Mouse (Mus musculus): ENCODE measurements at regions not wholly inside any gene's neighbourhood (a gene's known extent, or its start where the extent isn't known, plus 50 kb on each side); places are given as distances from the start of the nearest gene placed in this dataset.

DNA sequence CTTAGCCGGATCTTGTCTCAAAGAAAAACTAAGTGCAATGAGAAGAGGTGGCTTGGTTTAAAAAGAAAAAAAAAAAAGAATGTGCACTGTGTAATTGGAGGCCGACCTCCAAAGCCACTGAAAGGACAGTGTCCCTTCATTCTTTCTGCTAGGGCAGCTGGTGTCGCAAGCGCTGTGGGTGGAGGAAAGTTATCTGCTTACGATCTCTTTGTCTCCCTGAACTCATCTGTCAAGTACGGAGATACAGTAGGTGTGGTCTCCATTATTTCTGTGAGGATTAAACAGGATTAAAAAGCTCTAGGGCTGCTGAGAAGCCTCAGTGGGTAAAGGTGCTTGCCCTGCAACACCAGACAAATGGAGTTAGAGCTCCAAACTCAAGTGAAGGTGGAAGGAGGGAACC, 126.6 kb upstream of the Jarid2 start:
- no peak for ATAC-seq (replicated peaks; ENCODE audit: insufficient number of reproducible peaks, low FRiP score, low TSS enrichment)
- Histone ChIP-seq H3K9ac (ENCODE audit: low read depth, low read length) (no peak overlapping the region), H3K27ac (ENCODE audit: low read depth, low read length) (no peak overlapping the region), H3K4me1 (ENCODE audit: control insufficient read depth, insufficient read depth, low read length) (0 out of 2 replicates have a peak, but pooled peaks cover 4% of the 10 kb centered on the region), H3K4me3 (ENCODE audit: low read depth, low read length) (no peak overlapping the region), H3K27me3 (ENCODE audit: control insufficient read depth, insufficient read depth, low read length) (no peaks in the 10 kb centered on the region), H3K36me3 (ENCODE audit: control insufficient read depth, insufficient read depth, low read length) (no peaks in the 10 kb centered on the region), H3K9me3 (replicated peaks; ENCODE audit: control insufficient read depth, low read length) (no peaks in the 10 kb centered on the region), H3K4me2 (no peak overlapping the region)
- 47% methylated on average over 6 of the region's 6 CpGs for WGBS (ENCODE audit: insufficient replicate concordance)

DNA sequence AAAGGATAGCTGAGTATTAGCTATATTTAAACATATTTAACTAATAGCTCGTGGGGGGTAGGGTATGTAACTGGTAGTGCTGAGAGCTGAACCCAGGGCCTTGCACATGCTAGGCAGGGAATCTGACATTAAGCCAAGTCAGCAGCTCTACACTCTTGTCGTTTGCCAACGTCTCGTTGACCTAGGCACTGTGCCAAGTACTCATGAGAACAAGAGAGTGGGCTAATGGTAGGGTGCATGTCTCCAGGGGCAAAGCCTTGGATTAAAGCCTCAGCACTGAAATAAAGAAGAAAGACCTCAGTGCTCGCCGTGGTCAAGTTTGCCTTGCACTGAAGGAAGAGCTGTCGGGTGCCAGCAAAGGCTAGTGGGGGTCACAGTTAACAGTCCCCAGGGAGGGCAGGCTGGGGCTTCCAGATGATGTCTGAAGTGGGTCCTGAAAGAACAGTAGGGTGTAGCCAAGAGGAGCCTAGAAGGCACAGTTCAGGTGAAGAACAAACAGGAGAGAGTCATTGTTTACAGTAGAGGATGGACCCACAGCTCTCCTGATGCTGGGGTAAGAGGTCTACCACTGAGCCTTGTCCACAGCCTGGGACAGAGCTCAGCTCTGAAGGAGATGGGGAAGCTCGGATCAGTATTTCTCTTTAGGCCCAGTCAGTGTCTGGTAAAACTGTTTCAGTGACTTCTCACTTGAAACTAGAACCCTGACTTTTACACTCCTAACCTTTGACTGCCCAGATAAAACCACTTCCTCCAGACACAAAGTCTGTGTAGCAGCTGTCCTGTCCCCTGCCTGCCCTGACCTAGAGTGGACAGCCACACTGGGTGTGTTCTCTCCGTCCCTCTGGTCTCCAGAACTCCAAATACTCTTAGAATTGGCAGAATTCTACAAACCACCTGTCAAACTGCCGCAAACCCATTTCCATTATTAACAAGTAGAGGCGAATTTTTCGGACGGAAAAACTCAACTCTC, 121.7 kb upstream of the Jarid2 start:
- Histone ChIP-seq H3K9ac (ENCODE audit: low read depth, low read length) (no peak overlapping the region), H3K4me1 (ENCODE audit: control insufficient read depth, insufficient read depth, low read length) (peaks cover 8% of the 10 kb centered on the region; the same call in 1 of the 2 replicates), H3K27ac (ENCODE audit: low read depth, low read length) (no peak overlapping the region), H3K27me3 (ENCODE audit: control insufficient read depth, insufficient read depth, low read length) (no peaks in the 10 kb centered on the region), H3K9me3 (replicated peaks; ENCODE audit: control insufficient read depth, low read length) (no peaks in the 10 kb centered on the region), H3K36me3 (ENCODE audit: control insufficient read depth, insufficient read depth, low read length) (no peaks in the 10 kb centered on the region), H3K4me2 (no peak overlapping the region), H3K4me3 (ENCODE audit: low read depth, low read length) (no peak overlapping the region)
- WGBS (ENCODE audit: insufficient replicate concordance): 72% methylated on average over 13 of the region's 13 CpGs
- no peak for ATAC-seq (replicated peaks; ENCODE audit: insufficient number of reproducible peaks, low FRiP score, low TSS enrichment)

DNA sequence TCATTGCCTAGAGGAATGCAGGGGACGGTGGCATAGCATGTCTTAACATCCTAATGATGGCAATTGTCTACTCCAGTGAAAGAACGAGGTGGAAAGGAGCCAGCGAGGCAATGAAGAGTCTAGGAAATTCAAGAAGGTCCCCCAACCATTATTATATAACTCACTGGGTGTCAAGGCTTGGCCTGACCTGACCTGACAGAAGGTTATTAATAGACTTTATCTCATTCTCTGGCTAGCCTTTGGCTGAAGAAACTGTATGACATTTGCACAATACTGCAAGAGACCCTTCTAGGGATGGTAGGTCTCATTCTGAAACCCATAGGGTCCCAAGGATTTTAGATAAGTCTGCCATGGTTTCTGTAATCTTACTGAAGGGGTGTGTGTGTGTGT, 121.0 kb upstream of the Jarid2 start:
- Histone ChIP-seq H3K4me2 (no peak overlapping the region), H3K9me3 (replicated peaks; ENCODE audit: control insufficient read depth, low read length) (no peaks in the 10 kb centered on the region), H3K9ac (ENCODE audit: low read depth, low read length) (no peak overlapping the region), H3K36me3 (ENCODE audit: control insufficient read depth, insufficient read depth, low read length) (no peaks in the 10 kb centered on the region), H3K27ac (ENCODE audit: low read depth, low read length) (no peak overlapping the region), H3K4me1 (ENCODE audit: control insufficient read depth, insufficient read depth, low read length) (peaks cover 8% of the 10 kb centered on the region; the same call in 1 of the 2 replicates), H3K4me3 (ENCODE audit: low read depth, low read length) (no peak overlapping the region), H3K27me3 (ENCODE audit: control insufficient read depth, insufficient read depth, low read length) (no peaks in the 10 kb centered on the region)
- 78% methylated on average over 3 of the region's 3 CpGs for WGBS (ENCODE audit: insufficient replicate concordance)
- no peak for ATAC-seq (replicated peaks; ENCODE audit: insufficient number of reproducible peaks, low FRiP score, low TSS enrichment)

DNA sequence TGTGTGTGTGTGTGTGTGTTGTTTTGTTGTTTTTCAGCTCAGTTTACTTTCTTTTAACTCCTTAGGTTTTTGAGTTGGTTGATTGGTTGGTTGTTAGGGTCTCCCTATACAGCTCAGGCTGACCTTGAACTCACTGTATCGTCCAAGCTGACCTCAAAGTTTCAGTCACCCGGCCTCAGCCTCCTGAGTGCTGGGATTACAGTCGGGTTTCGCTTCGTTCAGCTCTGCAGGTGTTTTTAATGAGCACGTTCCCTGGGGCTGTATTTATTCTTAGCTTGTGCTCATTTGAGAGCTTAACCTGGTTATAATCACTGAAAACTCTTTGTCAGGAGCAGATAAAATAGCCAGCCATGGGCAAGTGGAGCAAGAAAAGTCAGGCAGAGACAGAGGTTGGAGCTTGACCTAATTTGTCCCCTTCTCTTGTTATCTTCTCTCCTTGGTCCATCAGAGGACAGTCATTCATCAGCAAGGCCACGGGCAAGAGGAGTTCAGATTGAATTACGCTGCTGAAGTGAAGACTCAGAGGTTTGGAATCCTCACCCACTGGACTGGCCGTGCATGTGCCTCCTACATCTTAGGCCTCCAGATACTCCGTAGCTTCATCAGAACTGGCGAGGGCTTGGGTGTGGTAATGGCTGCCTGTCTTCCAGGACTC, 120.5 kb upstream of the Jarid2 start:
- H3K4me3 ChIP-seq (ENCODE audit: low read depth, low read length): no peak overlapping the region
- 39% methylated on average over 11 of the region's 11 CpGs for WGBS (ENCODE audit: insufficient replicate concordance)
- H3K27me3 ChIP-seq (ENCODE audit: control insufficient read depth, insufficient read depth, low read length): no peaks in the 10 kb centered on the region
- no peaks in the 10 kb centered on the region for H3K36me3 ChIP-seq (ENCODE audit: control insufficient read depth, insufficient read depth, low read length)
- no peak overlapping the region for H3K4me2 ChIP-seq
- no peak overlapping the region for H3K9ac ChIP-seq (ENCODE audit: low read depth, low read length)
- H3K27ac ChIP-seq (ENCODE audit: low read depth, low read length): no peak overlapping the region
- no peaks in the 10 kb centered on the region for H3K9me3 ChIP-seq (replicated peaks; ENCODE audit: control insufficient read depth, low read length)
- no peak for ATAC-seq (replicated peaks; ENCODE audit: insufficient number of reproducible peaks, low FRiP score, low TSS enrichment)
- peaks cover 8% of the 10 kb centered on the region; the same call in 1 of the 2 replicates for H3K4me1 ChIP-seq (ENCODE audit: control insufficient read depth, insufficient read depth, low read length)

DNA sequence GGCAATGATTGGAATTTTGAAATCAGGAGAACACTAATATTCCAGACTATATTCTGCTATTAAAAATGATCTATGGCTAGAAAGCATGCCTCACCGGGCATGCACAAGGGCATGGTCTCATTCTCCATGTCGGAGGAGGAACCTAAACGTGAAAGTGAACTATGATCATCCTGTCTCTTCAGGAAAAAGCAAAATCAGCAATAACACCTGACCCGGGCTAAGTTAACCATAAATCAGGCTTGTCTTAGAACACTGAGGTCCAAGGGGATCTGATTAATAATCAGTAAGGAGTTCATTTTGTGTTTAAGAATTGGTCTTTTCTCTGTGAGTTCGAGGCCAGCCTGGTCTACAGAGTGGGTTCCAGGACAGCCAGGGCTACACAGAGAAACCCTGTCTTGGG, 119.7 kb upstream of the Jarid2 start:
- H3K9ac ChIP-seq (ENCODE audit: low read depth, low read length): no peak overlapping the region
- 77% methylated on average over 5 of the region's 5 CpGs for WGBS (ENCODE audit: insufficient replicate concordance)

DNA sequence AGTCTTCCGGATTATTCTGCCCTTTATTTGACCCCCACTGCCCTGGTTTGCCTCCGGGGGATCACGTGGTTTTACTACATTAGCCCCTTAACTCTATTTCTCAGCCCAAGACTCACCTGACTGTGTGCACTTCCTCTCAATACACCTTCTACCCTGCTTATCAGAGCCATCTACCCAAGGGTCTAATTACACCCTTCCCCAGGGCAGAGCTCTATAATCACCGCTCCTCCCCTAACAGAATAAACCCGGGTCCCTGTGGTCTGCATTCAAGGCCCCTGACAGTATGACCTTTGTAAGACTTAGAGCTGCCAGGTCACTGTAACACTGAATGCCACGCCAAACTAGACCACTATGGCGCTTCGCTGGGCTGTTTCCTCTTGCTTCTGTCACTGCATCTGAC, 113.6 kb upstream of the Jarid2 start:
- Histone ChIP-seq H3K4me1 (ENCODE audit: control insufficient read depth, insufficient read depth, low read length) (no peaks in the 10 kb centered on the region), H3K27me3 (ENCODE audit: control insufficient read depth, insufficient read depth, low read length) (no peaks in the 10 kb centered on the region), H3K4me3 (ENCODE audit: low read depth, low read length) (no peak overlapping the region), H3K9me3 (replicated peaks; ENCODE audit: control insufficient read depth, low read length) (no peaks in the 10 kb centered on the region), H3K27ac (ENCODE audit: low read depth, low read length) (no peak overlapping the region), H3K36me3 (ENCODE audit: control insufficient read depth, insufficient read depth, low read length) (no peaks in the 10 kb centered on the region), H3K4me2 (no peak overlapping the region), H3K9ac (ENCODE audit: low read depth, low read length) (no peak overlapping the region)
- no peak for ATAC-seq (replicated peaks; ENCODE audit: insufficient number of reproducible peaks, low FRiP score, low TSS enrichment)
- WGBS (ENCODE audit: insufficient replicate concordance): 74% methylated on average over 8 of the region's 8 CpGs

More for the DNA sequence above, 119.7 kb upstream of the Jarid2 start:
- Histone ChIP-seq H3K27ac (ENCODE audit: low read depth, low read length) (no peak overlapping the region), H3K4me2 (no peak overlapping the region), H3K27me3 (ENCODE audit: control insufficient read depth, insufficient read depth, low read length) (no peaks in the 10 kb centered on the region), H3K4me1 (ENCODE audit: control insufficient read depth, insufficient read depth, low read length) (peaks cover 8% of the 10 kb centered on the region; the same call in 1 of the 2 replicates), H3K4me3 (ENCODE audit: low read depth, low read length) (no peak overlapping the region), H3K36me3 (ENCODE audit: control insufficient read depth, insufficient read depth, low read length) (no peaks in the 10 kb centered on the region), H3K9me3 (replicated peaks; ENCODE audit: control insufficient read depth, low read length) (no peaks in the 10 kb centered on the region)
- ATAC-seq (replicated peaks; ENCODE audit: insufficient number of reproducible peaks, low FRiP score, low TSS enrichment): no peak

DNA sequence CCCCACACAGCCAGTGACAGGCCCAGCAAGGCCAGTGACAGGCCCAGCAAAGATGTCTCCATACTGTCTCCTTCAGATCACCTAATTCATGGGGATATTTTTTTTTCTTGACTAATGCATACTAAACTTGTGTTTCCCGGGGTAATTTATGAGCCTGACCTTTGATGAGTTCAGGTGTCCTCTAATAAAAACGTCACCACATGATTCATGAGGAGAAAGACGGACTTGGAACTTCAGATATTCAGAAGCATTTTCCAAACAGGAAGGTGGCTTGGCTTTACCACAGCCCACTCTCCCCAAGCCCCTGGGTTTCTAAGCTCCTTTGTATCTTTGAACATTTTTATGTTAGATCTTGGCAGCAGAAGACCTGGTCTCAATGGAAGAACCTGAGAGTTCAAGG, 110.9 kb upstream of the Jarid2 start:
- H3K9ac ChIP-seq (ENCODE audit: low read depth, low read length): no peak overlapping the region
- no peak overlapping the region for H3K4me2 ChIP-seq
- no peak overlapping the region for H3K4me3 ChIP-seq (ENCODE audit: low read depth, low read length)
- WGBS (ENCODE audit: insufficient replicate concordance): 69% methylated on average over 3 of the region's 3 CpGs
- no peak overlapping the region for H3K27ac ChIP-seq (ENCODE audit: low read depth, low read length)
- H3K36me3 ChIP-seq (ENCODE audit: control insufficient read depth, insufficient read depth, low read length): no peaks in the 10 kb centered on the region
- ATAC-seq (replicated peaks; ENCODE audit: insufficient number of reproducible peaks, low FRiP score, low TSS enrichment): no peak
- peaks cover 9% of the 10 kb centered on the region for H3K4me1 ChIP-seq (ENCODE audit: control insufficient read depth, insufficient read depth, low read length)
- no peaks in the 10 kb centered on the region for H3K9me3 ChIP-seq (replicated peaks; ENCODE audit: control insufficient read depth, low read length)
- H3K27me3 ChIP-seq (ENCODE audit: control insufficient read depth, insufficient read depth, low read length): no peaks in the 10 kb centered on the region

DNA sequence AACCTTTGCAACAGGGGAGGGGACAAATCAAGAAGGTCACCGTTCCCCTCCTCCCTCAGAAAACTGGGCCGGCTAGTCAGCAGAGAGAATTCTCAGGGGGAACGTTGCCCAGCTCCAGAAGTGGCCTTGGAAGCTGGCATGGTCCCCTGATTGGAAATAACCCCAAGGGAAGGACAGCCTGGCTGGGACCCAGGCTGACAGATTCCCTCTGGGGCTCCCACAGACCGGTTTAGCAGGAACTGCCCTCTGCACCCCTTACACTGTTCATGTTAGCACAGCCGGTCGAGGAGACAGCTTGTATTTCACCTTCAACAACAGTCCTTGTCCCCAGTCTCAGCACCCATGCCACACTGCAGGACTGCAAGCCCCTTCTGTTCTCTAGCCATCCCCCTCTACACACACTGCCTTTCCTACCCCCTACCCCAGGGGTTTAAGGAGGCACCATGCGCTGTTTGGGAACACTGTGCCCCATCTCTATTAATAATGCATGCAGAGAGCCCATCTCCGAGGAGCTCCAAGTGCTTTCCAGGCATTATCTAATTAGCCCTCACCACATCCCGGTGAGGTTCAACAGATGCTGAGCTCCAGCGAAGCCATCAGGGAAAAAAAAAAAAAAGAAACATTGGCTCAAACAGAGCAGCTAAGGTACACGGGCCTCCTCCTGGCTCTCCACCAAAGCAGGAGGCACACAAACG, 106.5 kb upstream of the Jarid2 start:
- no peak overlapping the region for H3K9ac ChIP-seq (ENCODE audit: low read depth, low read length)

More for the DNA sequence above, 106.5 kb upstream of the Jarid2 start:
- H3K27me3 ChIP-seq (ENCODE audit: control insufficient read depth, insufficient read depth, low read length): no peaks in the 10 kb centered on the region
- peaks cover 33% of the 10 kb centered on the region for H3K4me1 ChIP-seq (ENCODE audit: control insufficient read depth, insufficient read depth, low read length)
- H3K4me2 ChIP-seq: no peak overlapping the region
- no peaks in the 10 kb centered on the region for H3K36me3 ChIP-seq (ENCODE audit: control insufficient read depth, insufficient read depth, low read length)
- H3K9me3 ChIP-seq (replicated peaks; ENCODE audit: control insufficient read depth, low read length): no peaks in the 10 kb centered on the region
- no peak overlapping the region for H3K4me3 ChIP-seq (ENCODE audit: low read depth, low read length)
- ATAC-seq (replicated peaks; ENCODE audit: insufficient number of reproducible peaks, low FRiP score, low TSS enrichment): no peak
- WGBS (ENCODE audit: insufficient replicate concordance): 22% methylated on average over 12 of the region's 12 CpGs
- peak overlapping the region; percentile 24; the same call in 1 of the 2 replicates for H3K27ac ChIP-seq (ENCODE audit: low read depth, low read length)
